Mouse (Mus musculus): ENCODE data around the gene Etv4.

GRCm38 (mm10) chr11:101830616-101831015, 45.4 kb upstream of the Etv4 start:
- TF ChIP-seq E2F4 (IDR thresholded peaks at IDR 0.05; ENCODE audit: insufficient read depth) (no peak), POLR2A (IDR thresholded peaks at IDR 0.05; ENCODE audit: insufficient read length, low read depth) (no peak)

All from myocyte (in vitro differentiated cells).